ENCODE assay signal across 14 mouse cellular contexts in the genomic region with DNA sequence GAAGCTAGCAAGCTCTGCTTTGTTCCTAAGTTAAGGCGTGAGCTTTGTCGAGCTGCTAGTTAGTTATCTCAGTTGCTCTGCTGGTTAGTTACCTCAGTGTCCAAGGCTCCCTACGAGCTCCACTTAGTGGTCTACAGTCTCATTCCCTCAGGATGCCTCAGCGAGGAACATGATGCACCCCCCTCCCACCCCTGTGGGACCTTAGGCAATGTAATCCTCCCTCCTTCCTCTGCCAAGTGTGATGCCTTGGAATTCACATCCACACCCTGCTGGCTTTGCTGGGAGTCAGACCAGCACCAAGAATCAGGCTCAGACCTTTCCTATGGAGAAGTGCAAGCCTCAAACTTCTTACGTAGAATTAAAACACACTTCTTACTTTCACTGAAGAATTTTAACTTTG.
DNase-seq lines count a peak whose midpoint lies in the region; ATAC-seq and TF ChIP-seq lines count a peak whose summit lies in the region.
"Had no signal": no experiment of that assay in that cellular context is flagged by ENCODE, and none has a peak within 500 bp of the region (broad histone marks: within the 10 kb centered on the region; RNA-seq: fewer than 3 reads in every experiment).

No protein-coding gene starts in this region.

- H3K4me3 ChIP-seq in limb, embryonic 14.5 days (replicated peaks; ENCODE audit: low read length) = no peak overlapping the region
- no peak overlapping the region for H3K4me3 ChIP-seq in limb, embryonic 10.5 days
- H3K4me3 ChIP-seq: liver, embryonic 15.5 days; midbrain, embryonic 12.5 days had no signal

- TF ChIP-seq POLR2A in limb, embryonic 14.5 days (IDR thresholded peaks at IDR 0.05; ENCODE audit: borderline replicate concordance, extremely low read depth, insufficient read depth, insufficient read length) = no peak

- H3K4me2 ChIP-seq in limb, embryonic 14.5 days (replicated peaks; ENCODE audit: low read depth, low read length, severe bottlenecking) = no peak overlapping the region
- H3K4me2 ChIP-seq: liver, embryonic 15.5 days; midbrain, embryonic 12.5 days had no signal

- no peaks in the 10 kb centered on the region for H3K27me3 ChIP-seq in limb, embryonic 14.5 days (ENCODE audit: control insufficient read depth, insufficient read depth, low read length)
- no peaks in the 10 kb centered on the region for H3K27me3 ChIP-seq in limb, embryonic 10.5 days (ENCODE audit: low read depth, poor library complexity, severe bottlenecking)
- H3K27me3 ChIP-seq: liver, embryonic 15.5 days; midbrain, embryonic 12.5 days had no signal

- no peak for ATAC-seq in limb, embryonic 14.5 days (ENCODE audit: low FRiP score, low read depth)
- ATAC-seq: intestine, embryonic 16.5 days had no signal

- H3K27ac ChIP-seq in limb, embryonic 14.5 days (replicated peaks; ENCODE audit: low read depth, low read length) = peak overlapping the region; percentile 29
- no peak overlapping the region; the same call in 1 of the 2 replicates for H3K27ac ChIP-seq in limb, embryonic 10.5 days
- H3K27ac ChIP-seq: liver, embryonic 15.5 days; midbrain, embryonic 12.5 days had no signal

- 73% methylated on average over 5 of the region's 5 CpGs for WGBS in limb, embryonic 14.5 days
- whole genome bisulfite sequencing in limb, embryonic 10.5 days = 80% methylated on average over 5 of the region's 5 CpGs

- H3K4me1 ChIP-seq in limb, embryonic 14.5 days (ENCODE audit: control insufficient read depth, insufficient read depth, low read length) = peaks cover 25% of the 10 kb centered on the region
- H3K4me1 ChIP-seq in limb, embryonic 10.5 days = peaks cover 40% of the 10 kb centered on the region

- 0 out of 2 replicates have a peak, but pooled peaks cover 2% of the 10 kb centered on the region for H3K36me3 ChIP-seq in limb, embryonic 14.5 days (ENCODE audit: control insufficient read depth, insufficient read depth, low read length)
- H3K36me3 ChIP-seq in limb, embryonic 10.5 days = peaks cover 8% of the 10 kb centered on the region
- H3K36me3 ChIP-seq: liver, embryonic 15.5 days; midbrain, embryonic 12.5 days had no signal

- intact Hi-C loops in heart, postnatal 36 days (cut with DNase I) = no loop called here

- peak; percentile 17 for DNase-seq in adrenal gland, postnatal 10 days
- DNase-seq in adrenal gland, adult 2 months = no peak
- no peak for DNase-seq in limb, embryonic 14.5 days (ENCODE audit: low spot score)
- DNase-seq in limb, embryonic 10.5 days (ENCODE audit: low spot score) = no peak
- peak; percentile 31 for DNase-seq in gastrocnemius, postnatal 10 days
- peak; percentile 31 to 45 for DNase-seq in heart, postnatal 36 days
- no peak for DNase-seq in spleen, postnatal 36 days (ENCODE audit: low spot score in 2 of 2)
- no peak for DNase-seq in embryo, embryonic 10 days (ENCODE audit: low spot score)
- DNase-seq: adrenal gland, postnatal 25 days; cerebellum, adult 11-12 months; thymus, postnatal 36 days had no signal

- no peak overlapping the region for H3K9ac ChIP-seq in limb, embryonic 14.5 days (ENCODE audit: low read depth, low read length, severe bottlenecking)
- H3K9ac ChIP-seq: liver, embryonic 15.5 days; midbrain, embryonic 12.5 days had no signal

- no peaks in the 10 kb centered on the region for H3K9me3 ChIP-seq in limb, embryonic 14.5 days (ENCODE audit: control insufficient read depth, low read length)
- 0 out of 2 replicates have a peak, but pooled peaks cover 2% of the 10 kb centered on the region for H3K9me3 ChIP-seq in limb, embryonic 10.5 days (replicated peaks)
- H3K9me3 ChIP-seq: liver, embryonic 15.5 days had no signal

Comparison
In these comparisons a context has a peak if more than half of its experiments do, and no peak if none do; other contexts are left out.
1. DNase-seq: peak in adrenal gland, postnatal 10 days (single experiment), gastrocnemius, postnatal 10 days (single experiment) and heart, postnatal 36 days (2 of 2); none in adrenal gland, adult 2 months (single experiment), limb, embryonic 14.5 days (single experiment), limb, embryonic 10.5 days (single experiment), spleen, postnatal 36 days (0 of 2) and embryo, embryonic 10 days (single experiment).